Mouse (Mus musculus) stomach, embryonic 15.5 days (tissue): Measurements from ENCODE around the gene Heatr4. TPM values are rescaled to one million over a fixed set of nuclear protein-coding genes. Genes with fewer than 3 reads are reported as not detected.

Experiments
- polyA plus RNA-seq: library from polyadenylated mRNA; unstranded; fragments of >200 nt; fragmentation: Nextera tagmentation; extraction: Ambion mirVana; gene quantifications from 2 replicates; pipeline ENCODE4 v1.2.1, GENCODE M21; 2015

Gene Heatr4
- polyA plus RNA-seq, 1 experiment from 2014 or later = 0.04 TPM

Other genes starting within 250 kb of the Heatr4 start
- 3.5 TPM in 2 replicates for gene Papln, start 221.2 kb downstream of the Heatr4 start, polyA plus RNA-seq
- gene Numb, start 62.9 kb downstream of the Heatr4 start, polyA plus RNA-seq = 29.8 and 34.1 TPM in 2 replicates
- 14.3 and 15.6 TPM in 2 replicates for gene Riox1, start 34.2 kb downstream of the Heatr4 start, polyA plus RNA-seq
- gene Acot2, start 3.0 kb upstream of the Heatr4 start, polyA plus RNA-seq = 29.0 and 30.0 TPM in 2 replicates
- gene Acot1, start 24.6 kb upstream of the Heatr4 start, polyA plus RNA-seq = 51.1 and 62.7 TPM in 2 replicates
- gene Acot4, start 53.5 kb upstream of the Heatr4 start, polyA plus RNA-seq = 2.4 and 2.6 TPM in 2 replicates
- 0.73 TPM in 1 of 2 replicates, not detected in the other for gene Gm49366, start 54.1 kb upstream of the Heatr4 start, polyA plus RNA-seq
- gene Acot3, start 67.3 kb upstream of the Heatr4 start, polyA plus RNA-seq = 0.68 and 1.3 TPM in 2 replicates
- 0.14 TPM in 1 of 2 replicates, not detected in the other for gene Acot5, start 84.5 kb upstream of the Heatr4 start, polyA plus RNA-seq
- 1.6 and 1.7 TPM in 2 replicates for gene Acot6, start 115.8 kb upstream of the Heatr4 start, polyA plus RNA-seq
- gene Dnal1, start 129.5 kb upstream of the Heatr4 start, polyA plus RNA-seq = 3.9 and 5.3 TPM in 2 replicates
- gene Pnma1, start 163.6 kb upstream of the Heatr4 start, polyA plus RNA-seq = 0.76 and 0.94 TPM in 2 replicates
- 9.9 and 10.5 TPM in 2 replicates for gene Elmsan1, start 234.0 kb upstream of the Heatr4 start, polyA plus RNA-seq